Comparison of ENCODE assay signal across 9 mouse cellular contexts in genomic region chr7:66135644-66136043, GRCm38 (mm10). TPM values are rescaled to one million over a fixed set of nuclear protein-coding genes. Genes with fewer than 3 reads are reported as not detected.
DNase-seq lines count a peak whose midpoint lies in the region; ATAC-seq lines count a peak whose summit lies in the region.
"Had no signal": no experiment of that assay in that cellular context is flagged by ENCODE, and none has a peak within 500 bp of the region (broad histone marks: within the 10 kb centered on the region; RNA-seq: fewer than 3 reads in every experiment).

No protein-coding gene starts in this region.

- 0 out of 2 replicates have a peak overlapping the region, but pooled peaks have one; percentile 4 for H3K27ac ChIP-seq in neural tube, embryonic 11.5 days (ENCODE audit: low read depth, low read length)
- peak overlapping the region; percentile 49 for H3K27ac ChIP-seq in liver, embryonic 12.5 days

- H3K4me1 ChIP-seq in neural tube, embryonic 11.5 days (ENCODE audit: control insufficient read depth, insufficient read depth, low read length), result no peaks in the 10 kb centered on the region
- H3K4me1 ChIP-seq in liver, embryonic 12.5 days, result peaks cover 76% of the 10 kb centered on the region

- no peak overlapping the region for H3K9ac ChIP-seq in neural tube, embryonic 11.5 days (ENCODE audit: low read length)
- no peak overlapping the region for H3K9ac ChIP-seq in liver, embryonic 12.5 days

- peaks cover 3% of the 10 kb centered on the region; the same call in 1 of the 2 replicates for H3K36me3 ChIP-seq in neural tube, embryonic 11.5 days (ENCODE audit: control insufficient read depth, insufficient read depth, low read length)
- H3K36me3 ChIP-seq in liver, embryonic 12.5 days, result peaks cover 43% of the 10 kb centered on the region

- intact Hi-C loops in heart, postnatal 25 days (cut with DNase I), result no loop called here

- H3K9me3 ChIP-seq in neural tube, embryonic 11.5 days (ENCODE audit: control insufficient read depth, low read length), result no peaks in the 10 kb centered on the region
- no peaks in the 10 kb centered on the region for H3K9me3 ChIP-seq in liver, embryonic 12.5 days (replicated peaks)

- WGBS in neural tube, embryonic 11.5 days, result 79% methylated on average over 3 of the region's 3 CpGs
- 86% methylated on average over 3 of the region's 3 CpGs for WGBS in liver, embryonic 12.5 days (ENCODE audit: insufficient replicate concordance)

- no peak for ATAC-seq in neural tube, embryonic 11.5 days (ENCODE audit: insufficient read depth, low FRiP score, low TSS enrichment)
- no peak for ATAC-seq in liver, embryonic 12.5 days

- H3K4me3 ChIP-seq in neural tube, embryonic 11.5 days (ENCODE audit: low read depth, low read length), result no peak overlapping the region
- H3K4me3 ChIP-seq in liver, embryonic 12.5 days, result no peak overlapping the region

- DNase-seq in heart, adult 8-10 months (ENCODE audit: low spot score), result peak; percentile 48
- no peak for DNase-seq in heart, postnatal 25 days (ENCODE audit: low spot score)
- no peak for DNase-seq in neural tube, embryonic 11.5 days (ENCODE audit: low spot score)
- DNase-seq in neural tube, embryonic 10.5 days (ENCODE audit: extremely low spot score, low spot score), result no peak
- no peak for DNase-seq in ovary, postnatal 14 days (ENCODE audit: low spot score)
- no peak for DNase-seq in spleen, postnatal 4 days (ENCODE audit: low spot score in 2 of 2)
- DNase-seq in layer of hippocampus, adult 8-10 months (ENCODE audit: low spot score in 2 of 2), result no peak
- DNase-seq: thymus, postnatal 14 days had no signal

- no peak overlapping the region for H3K4me2 ChIP-seq in neural tube, embryonic 11.5 days (ENCODE audit: low read depth)
- H3K4me2 ChIP-seq in liver, embryonic 12.5 days, result 0 out of 2 replicates have a peak overlapping the region, but pooled peaks have one; percentile 1

- H3K27me3 ChIP-seq in neural tube, embryonic 11.5 days (ENCODE audit: control insufficient read depth, insufficient read depth, low read length), result no peaks in the 10 kb centered on the region
- H3K27me3 ChIP-seq in liver, embryonic 12.5 days (replicated peaks), result no peaks in the 10 kb centered on the region

RNA-seq across cellular contexts. Expression of gene Chsy1, which starts 26.3 kb away (rescaled TPM):
- 10 to 100 TPM; 11.3 to 14.5 (median 11.5) TPM for total RNA-seq in heart, adult 8-10 months (2022)
- 10 to 100 TPM; 14.4 to 16.8 TPM for total RNA-seq in heart, postnatal 25 days (2021)
- 20.5 and 21.1 TPM in 2 replicates for polyA plus RNA-seq in neural tube, embryonic 11.5 days (2014; fragmentation: Nextera tagmentation; extraction: Ambion mirVana)
- 11.3 and 12.0 TPM in 2 replicates for polyA plus RNA-seq in liver, embryonic 12.5 days (2016; fragmentation: Nextera tagmentation; extraction: Ambion mirVana)
- 10 to 100 TPM; 15.4 to 17.4 (median 17.3) TPM for total RNA-seq in layer of hippocampus, adult 8-10 months (2022)

RNA-seq across cellular contexts. Expression of gene Selenos, which starts 56.2 kb away (rescaled TPM):
- 10 to 100 TPM; 37.5 to 50.8 (median 38.9) TPM for total RNA-seq in heart, adult 8-10 months (2022)
- total RNA-seq in heart, postnatal 25 days (2021), result 10 to 100 TPM; 31.1 to 36.9 TPM
- polyA plus RNA-seq in neural tube, embryonic 11.5 days (2014; fragmentation: Nextera tagmentation; extraction: Ambion mirVana), result 88.8 and 98.4 TPM in 2 replicates
- 60.7 and 65.5 TPM in 2 replicates for polyA plus RNA-seq in liver, embryonic 12.5 days (2016; fragmentation: Nextera tagmentation; extraction: Ambion mirVana)
- 10 to 100 TPM; 52.9 to 61.0 (median 54.6) TPM for total RNA-seq in layer of hippocampus, adult 8-10 months (2022)
